Mouse (Mus musculus) gastrocnemius, postnatal 4 days (tissue): ENCODE data around the gene Nrcam. TPM values are rescaled to one million over a fixed set of nuclear protein-coding genes. Genes with fewer than 3 reads are reported as not detected.

ENCODE experiments used
- DNase-seq, 2 experiments: peaks; one replicate each; pipeline ENCODE4 v3.0.0; 2021 to 2022; ENCODE audit warnings: low spot score in 2 of 2, mixed read lengths in 2 of 2
- total RNA-seq, 2 experiments: library from RNA; stranded (reverse); gene quantifications; 2 replicates each; pipeline ENCODE4 v1.2.3; 2021

Gene Nrcam
- total RNA-seq, 2 experiments from 2014 or later, result 8.0 to 11.3 TPM

DNA sequence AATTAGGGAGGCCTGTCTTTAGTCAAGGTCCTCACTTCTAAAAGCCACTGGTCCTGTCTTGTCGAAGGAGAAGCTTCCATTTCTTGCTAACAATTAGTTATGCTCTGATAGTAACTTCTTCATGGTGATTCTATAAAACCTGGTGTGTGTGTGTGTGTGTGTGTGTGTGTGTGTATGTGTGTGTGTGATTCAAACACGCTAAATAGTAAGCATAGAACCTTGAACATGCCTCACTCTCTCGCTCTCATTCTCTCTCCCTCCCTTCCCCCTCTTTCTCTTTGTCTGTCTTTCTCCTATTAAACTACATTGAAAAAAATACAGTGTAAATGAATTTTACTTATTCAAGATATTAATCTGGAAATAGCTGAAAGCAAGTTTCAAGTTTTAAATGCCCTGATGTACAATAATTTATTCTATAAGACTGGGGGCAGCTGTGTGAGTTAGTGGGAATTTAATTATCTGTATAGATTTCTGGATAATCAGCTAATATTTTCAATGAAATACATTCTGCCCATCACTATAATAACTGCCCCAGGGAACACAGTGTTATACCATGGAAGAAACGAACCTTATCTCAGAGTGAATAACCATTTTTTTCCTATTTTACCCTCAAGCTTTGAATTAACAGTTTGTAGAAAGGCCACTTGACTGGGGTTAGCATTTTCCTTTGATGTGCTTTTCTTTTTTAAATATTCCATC, 180.9 kb downstream of the Nrcam start:
- DNase-seq, result no peak

GRCm38 (mm10) chr12:44515066-44515465, 186.4 kb downstream of the Nrcam start:
- no peak for DNase-seq

DNA sequence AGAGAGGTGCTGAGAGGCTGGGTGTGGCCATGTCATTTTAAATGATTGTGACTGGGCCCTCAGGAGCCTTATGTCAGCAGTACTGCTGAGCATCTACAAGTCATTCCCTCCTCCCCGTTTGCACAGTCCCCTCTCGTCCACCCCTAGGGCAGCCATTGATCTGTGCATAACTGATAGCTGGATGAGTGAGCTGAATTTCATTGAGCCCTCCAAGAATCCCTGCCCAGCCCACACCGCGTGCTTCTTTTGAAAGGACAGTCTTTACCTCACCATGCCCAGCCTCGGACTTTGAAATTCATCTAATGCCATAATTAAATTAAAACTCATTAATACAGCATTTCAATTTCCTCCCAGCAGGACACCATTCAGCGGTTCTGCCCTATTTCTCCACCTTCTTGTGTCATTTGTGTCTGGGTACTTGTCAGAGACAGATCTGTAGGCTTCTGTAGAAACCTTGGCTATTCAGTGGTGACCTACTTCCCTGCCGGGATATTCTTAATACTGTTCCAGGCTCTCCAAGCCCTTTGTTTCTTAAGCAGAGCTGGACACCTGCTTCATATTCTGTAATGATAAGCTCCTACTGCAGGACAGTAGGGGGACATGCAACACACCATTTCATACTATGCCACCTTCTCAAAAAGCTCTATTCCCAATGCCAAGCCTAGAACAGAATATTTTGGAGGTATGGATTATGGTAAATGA, 190.9 kb downstream of the Nrcam start:
- DNase-seq, result no peak

DNA sequence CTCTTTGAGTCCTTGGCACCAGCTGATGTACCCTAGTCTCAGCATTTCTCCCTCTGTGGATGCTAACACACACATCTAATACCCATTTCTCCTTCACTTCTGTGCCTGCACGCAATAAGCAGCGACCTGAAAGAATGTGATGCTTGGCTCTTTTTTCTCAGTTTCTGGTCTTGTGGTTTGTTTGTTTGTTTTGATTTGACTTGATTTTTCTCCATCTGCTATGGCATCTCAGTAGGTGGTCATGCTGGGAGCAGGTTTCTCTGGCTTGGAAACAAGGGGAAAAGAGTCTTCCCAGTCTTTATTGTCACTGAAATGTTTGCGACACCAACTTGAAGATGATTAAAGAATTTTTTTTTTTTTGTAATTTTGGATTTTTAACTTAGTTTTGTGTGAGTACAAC, 192.8 kb downstream of the Nrcam start:
- no peak for DNase-seq

- no peak for DNase-seq
These were observed 196.2 kb downstream of the Nrcam start for GRCm38 (mm10) chr12:44524621-44525565.

DNA sequence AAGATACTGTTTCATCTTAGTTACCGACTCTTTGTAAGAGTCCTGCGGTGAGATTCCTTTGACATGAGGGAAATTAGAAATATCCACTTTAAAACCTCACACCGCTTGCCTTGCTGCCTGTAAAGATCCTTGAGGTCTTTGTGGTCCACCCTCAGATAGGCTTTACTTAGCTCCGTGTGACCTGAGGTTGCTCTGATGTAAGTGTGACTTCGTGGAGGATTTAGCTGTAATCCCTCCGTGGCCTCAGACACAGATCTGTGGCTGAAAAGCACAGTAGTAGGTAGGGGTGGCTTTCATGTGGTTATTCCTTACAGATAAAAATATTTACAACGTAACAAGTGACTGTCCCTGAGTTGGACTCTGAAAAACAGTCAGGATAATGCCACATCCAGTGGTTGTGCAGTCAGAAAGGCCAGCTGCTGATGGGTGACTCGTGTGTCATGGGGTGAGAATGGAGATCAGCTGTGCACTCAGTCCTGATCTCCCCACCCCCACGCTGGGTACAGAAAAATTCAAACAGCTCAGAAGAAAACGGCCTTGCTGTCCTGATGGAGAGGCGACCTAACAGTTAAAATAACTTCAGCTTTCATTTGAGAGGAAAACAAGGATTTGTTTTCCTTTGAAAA, 199.8 kb downstream of the Nrcam start:
- no peak for DNase-seq

DNA sequence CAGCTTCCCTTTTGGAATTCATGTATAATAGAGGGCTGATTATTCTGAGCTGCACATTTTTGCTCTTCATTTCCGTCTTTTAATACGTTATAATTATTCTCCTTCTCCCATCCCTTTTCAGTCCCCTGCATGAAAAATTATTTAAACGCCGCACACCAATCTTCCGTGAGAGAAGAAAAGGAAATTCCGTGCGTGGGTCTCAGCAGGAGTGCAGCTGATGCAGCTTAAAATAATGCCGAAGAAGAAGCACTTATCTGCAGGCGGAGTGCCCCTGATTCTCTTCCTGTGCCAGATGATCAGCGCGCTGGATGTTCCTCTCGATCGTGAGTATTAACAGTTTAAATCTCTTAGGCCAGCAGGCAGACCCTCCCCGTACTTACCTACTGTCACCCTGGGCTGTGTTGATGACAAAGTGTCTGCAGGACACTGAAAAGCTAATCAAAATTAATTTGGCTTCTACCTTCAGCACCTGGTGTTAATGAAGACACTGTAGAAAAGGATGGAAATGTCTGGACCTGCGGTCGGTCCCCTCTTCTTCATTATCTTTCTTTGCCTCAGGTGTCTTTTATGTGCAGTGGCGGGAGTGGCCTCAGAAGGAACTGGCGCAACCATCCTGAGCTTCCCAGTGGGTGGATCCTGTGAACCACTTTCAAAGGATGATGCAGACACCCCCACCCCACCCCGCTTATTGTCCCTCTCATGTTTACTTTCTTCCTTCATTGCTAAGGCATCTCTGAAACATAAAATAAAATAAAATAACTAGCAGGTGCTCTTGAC, 203.8 kb downstream of the Nrcam start:
- DNase-seq, result no peak

- DNase-seq, result no peak
These were observed 205.5 kb downstream of the Nrcam start for GRCm38 (mm10) chr12:44534100-44534633.

DNA sequence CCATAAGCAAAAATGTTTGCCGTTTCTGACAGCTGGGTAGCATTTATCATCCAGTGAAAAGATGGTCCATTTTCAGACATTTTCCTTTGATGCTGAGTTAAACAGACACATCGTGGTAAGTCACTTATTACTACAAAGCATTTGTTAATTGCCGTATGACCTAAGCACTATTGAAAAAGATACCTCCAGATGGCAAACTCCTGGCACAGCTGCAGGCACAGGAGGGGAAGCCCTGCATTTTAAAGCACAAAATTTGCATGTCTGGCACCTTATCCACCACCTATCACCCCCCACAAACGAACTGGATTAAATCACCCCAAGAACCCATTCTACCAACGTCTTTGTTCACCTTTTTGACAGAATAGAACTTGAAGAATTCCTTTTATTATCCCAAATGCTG, 206.9 kb downstream of the Nrcam start:
- no peak for DNase-seq

DNA sequence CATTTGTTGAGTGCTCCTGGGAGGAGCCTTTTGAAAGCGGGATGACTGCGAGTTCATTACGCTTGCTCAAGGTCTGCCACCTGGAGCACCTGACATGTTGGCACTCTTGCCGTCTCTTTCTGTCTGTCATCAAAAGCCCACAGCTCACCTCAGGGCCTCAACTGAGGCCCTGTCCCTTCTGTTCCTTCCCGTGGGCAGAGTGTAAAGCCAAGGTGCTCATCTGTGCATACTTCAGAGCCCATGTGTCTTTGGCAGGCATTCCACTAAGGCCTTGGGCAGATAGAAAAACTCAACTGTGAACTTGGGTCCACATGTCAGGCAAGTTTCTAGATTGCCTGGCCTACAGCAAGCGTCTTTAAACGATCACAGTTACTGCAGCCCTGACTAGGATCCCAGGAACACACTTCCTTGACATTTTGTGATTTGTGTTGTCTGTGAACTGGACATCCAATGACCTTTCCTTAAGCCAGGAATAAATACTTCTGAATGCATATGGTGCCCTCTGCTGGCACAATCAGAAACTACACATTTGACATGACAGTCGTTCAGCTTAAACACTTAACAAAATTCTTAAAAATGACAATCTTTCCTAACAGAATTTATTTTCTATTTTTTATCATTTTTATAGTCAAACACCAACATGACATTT, 219.2 kb downstream of the Nrcam start:
- DNase-seq, result peak; percentile 50 to 71

- no peak for DNase-seq
These were observed 219.8 kb downstream of the Nrcam start for GRCm38 (mm10) chr12:44548465-44548864.

- DNase-seq, result no peak
These were observed 222.9 kb downstream of the Nrcam start for GRCm38 (mm10) chr12:44551614-44552013.

- no peak for DNase-seq
These were observed 225.4 kb downstream of the Nrcam start for GRCm38 (mm10) chr12:44554051-44554450.

DNA sequence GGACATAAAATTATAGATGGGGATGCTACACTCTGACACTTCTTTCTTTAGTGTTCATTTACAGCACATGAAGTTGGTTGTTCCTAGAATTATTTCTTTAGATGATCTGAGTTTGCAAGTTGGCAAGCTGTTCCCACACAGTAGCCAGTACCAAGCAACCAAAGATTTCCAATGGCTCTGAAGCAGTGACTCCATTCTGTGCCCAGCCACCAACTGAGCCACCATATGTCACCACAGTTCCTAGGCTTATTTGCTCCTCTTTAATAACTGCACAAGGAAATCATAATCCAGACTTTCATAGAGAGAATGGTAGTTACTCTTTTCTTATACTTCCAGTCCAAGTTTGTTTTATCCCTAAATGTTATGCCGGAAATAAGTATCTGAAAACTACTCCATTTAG, 226.1 kb downstream of the Nrcam start:
- no peak for DNase-seq

DNA sequence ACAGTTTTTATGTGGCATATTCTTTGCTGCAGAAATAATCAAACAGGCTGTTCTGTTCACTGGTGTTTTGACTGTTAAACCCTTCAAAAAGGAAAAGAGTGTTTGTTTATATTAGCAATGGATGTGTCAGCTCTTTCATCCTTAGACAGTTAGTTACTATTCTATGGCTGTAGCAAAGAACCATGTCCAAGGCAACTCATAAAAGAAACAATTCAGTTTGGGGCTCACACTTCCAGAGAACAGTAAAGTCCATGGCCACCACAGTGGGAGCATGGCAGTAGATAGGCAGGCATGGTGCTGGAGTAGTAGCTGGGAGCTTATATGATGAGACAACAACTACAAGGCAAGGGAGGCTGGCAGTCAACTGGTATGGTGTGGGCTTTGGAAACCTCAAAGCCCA, 231.3 kb downstream of the Nrcam start:
- DNase-seq, result no peak

DNA sequence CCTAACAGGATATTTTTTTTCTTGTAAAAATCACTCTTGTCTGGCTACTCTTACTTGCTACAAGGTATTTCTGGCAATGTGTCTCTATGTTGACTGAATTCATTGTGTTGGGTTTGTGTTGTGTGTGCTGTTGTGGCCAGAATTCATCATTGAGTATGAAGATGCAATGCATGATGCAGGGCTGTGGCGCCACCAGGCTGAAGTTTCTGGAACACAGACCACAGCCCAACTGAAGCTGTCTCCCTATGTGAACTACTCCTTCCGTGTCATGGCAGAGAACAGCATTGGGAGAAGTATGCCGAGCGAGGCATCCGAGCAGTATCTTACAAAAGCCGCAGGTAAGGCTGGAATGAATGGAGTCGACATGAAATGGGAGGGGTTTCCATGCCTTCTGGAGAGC, 241.4 kb downstream of the Nrcam start:
- no peak for DNase-seq

GRCm38 (mm10) chr12:44572664-44573063, 244.0 kb downstream of the Nrcam start:
- DNase-seq, result no peak

GRCm38 (mm10) chr12:44574167-44574566, 245.5 kb downstream of the Nrcam start:
- DNase-seq, result no peak

DNA sequence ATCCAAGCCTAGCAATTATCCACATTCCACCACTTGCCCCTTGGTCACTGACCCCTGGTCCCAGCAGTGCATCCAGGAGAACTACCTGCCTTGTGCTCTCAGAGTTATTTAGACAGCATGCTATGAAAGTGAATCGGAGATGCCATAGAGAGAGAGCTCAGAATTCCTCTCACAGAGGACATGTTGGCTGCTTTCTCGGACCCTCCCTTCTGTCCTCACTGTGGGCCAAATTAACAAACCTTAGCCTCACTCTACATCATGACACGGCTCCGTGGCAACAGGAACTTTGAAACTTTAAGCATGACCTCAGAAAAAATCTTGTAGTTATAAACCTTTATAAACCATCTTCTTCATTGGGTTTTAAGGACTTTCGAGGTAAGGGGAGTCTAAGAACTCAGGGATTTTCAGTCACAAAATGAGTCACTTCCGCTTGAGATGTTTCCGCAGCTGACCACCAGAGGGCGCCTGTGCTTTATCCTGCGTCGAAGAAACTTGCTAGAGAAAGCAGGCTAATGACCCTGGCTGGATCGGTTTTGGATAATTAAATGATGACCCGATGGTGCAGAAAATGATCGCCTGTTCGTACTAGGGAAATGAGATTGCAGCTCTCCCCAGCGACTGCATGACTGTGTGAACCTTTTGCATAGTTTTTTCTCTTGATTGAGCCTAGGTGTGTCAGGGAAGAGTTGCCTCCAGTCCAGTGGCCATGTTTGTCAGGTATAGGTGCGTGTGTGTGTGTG, 272.9 kb downstream of the Nrcam start:
- peak; percentile 50 to 67 for DNase-seq
